In the genomic region with DNA sequence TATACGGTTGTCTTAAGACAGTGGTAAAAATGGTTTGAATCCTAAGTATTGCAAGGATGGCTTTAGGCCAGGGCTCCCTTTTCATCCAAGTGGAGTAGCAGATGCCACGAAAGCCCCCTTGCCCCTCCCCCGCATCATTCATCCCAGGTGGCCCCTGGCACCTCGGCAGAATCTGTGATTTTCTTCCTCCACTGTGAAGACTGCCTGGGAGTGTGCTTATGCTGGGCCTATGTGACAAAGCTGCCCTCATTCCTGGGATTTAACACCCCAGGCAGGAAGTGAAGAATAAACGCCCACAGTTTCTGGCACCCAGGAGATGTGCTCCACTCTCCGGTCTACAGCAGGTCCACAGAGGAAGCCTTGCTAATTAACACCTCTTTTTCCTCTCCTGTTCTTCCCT, we compare ENCODE assay signal across 12 mouse cellular contexts. TPM values are rescaled to one million over a fixed set of nuclear protein-coding genes. Genes with fewer than 3 reads are reported as not detected.
DNase-seq lines count a peak whose midpoint lies in the region; ATAC-seq lines count a peak whose summit lies in the region.
"Had no signal": no experiment of that assay in that cellular context is flagged by ENCODE, and none has a peak within 500 bp of the region (broad histone marks: within the 10 kb centered on the region; RNA-seq: fewer than 3 reads in every experiment).

No protein-coding gene starts in this region.

- H3K4me3 ChIP-seq in midbrain, embryonic 13.5 days (replicated peaks): no peak overlapping the region
- no peak overlapping the region for H3K4me3 ChIP-seq in midbrain, embryonic 15.5 days
- no peak overlapping the region for H3K4me3 ChIP-seq in forebrain, embryonic 12.5 days (replicated peaks)
- H3K4me3 ChIP-seq: kidney, embryonic 15.5 days; limb, embryonic 10.5 days; midbrain, embryonic 12.5 days had no signal

- H3K4me2 ChIP-seq in midbrain, embryonic 13.5 days (replicated peaks): no peak overlapping the region
- H3K4me2 ChIP-seq in midbrain, embryonic 15.5 days: no peak overlapping the region
- no peak overlapping the region for H3K4me2 ChIP-seq in forebrain, embryonic 12.5 days
- H3K4me2 ChIP-seq: kidney, embryonic 15.5 days; midbrain, embryonic 12.5 days had no signal

- peaks cover 15% of the 10 kb centered on the region for H3K4me1 ChIP-seq in midbrain, embryonic 13.5 days (replicated peaks)
- H3K4me1 ChIP-seq in midbrain, embryonic 15.5 days: peaks cover 4% of the 10 kb centered on the region
- peaks cover 15% of the 10 kb centered on the region for H3K4me1 ChIP-seq in forebrain, embryonic 12.5 days

- no peaks in the 10 kb centered on the region for H3K36me3 ChIP-seq in midbrain, embryonic 13.5 days
- no peaks in the 10 kb centered on the region for H3K36me3 ChIP-seq in midbrain, embryonic 15.5 days (replicated peaks)
- H3K36me3 ChIP-seq in forebrain, embryonic 12.5 days (replicated peaks): no peaks in the 10 kb centered on the region
- H3K36me3 ChIP-seq: kidney, embryonic 15.5 days; limb, embryonic 10.5 days; midbrain, embryonic 12.5 days had no signal

- no peak overlapping the region for H3K9ac ChIP-seq in midbrain, embryonic 13.5 days (replicated peaks)
- no peak overlapping the region for H3K9ac ChIP-seq in midbrain, embryonic 15.5 days
- H3K9ac ChIP-seq in forebrain, embryonic 12.5 days: no peak overlapping the region
- H3K9ac ChIP-seq: kidney, embryonic 15.5 days; midbrain, embryonic 12.5 days had no signal

- no peaks in the 10 kb centered on the region for H3K27me3 ChIP-seq in midbrain, embryonic 13.5 days
- H3K27me3 ChIP-seq in midbrain, embryonic 15.5 days (replicated peaks): no peaks in the 10 kb centered on the region
- no peaks in the 10 kb centered on the region; the same call in 1 of the 2 replicates for H3K27me3 ChIP-seq in forebrain, embryonic 12.5 days
- H3K27me3 ChIP-seq: kidney, embryonic 15.5 days; midbrain, embryonic 12.5 days had no signal

- 56% methylated on average over 6 of the region's 6 CpGs for WGBS in midbrain, embryonic 13.5 days
- WGBS in midbrain, embryonic 15.5 days: 41% methylated on average over 6 of the region's 6 CpGs
- WGBS in forebrain, embryonic 12.5 days: 55% methylated on average over 6 of the region's 6 CpGs

- DNase-seq in left cerebral cortex, adult 18-20 months (ENCODE audit: low spot score in 2 of 2): peak; percentile 53 to 72
- DNase-seq in right cerebral cortex, postnatal 25 days: peak; percentile 47
- no peak for DNase-seq in spleen, postnatal 4 days (ENCODE audit: low spot score in 2 of 2)
- no peak for DNase-seq in spleen, postnatal 14 days (ENCODE audit: low spot score in 2 of 2)
- DNase-seq in adipocyte (ENCODE audit: low spot score): no peak

- ATAC-seq in midbrain, embryonic 13.5 days: peak; percentile 55; the same call in 1 of the 2 replicates
- no peak for ATAC-seq in midbrain, embryonic 15.5 days (replicated peaks)
- peak; percentile 68; the same call in 1 of the 2 replicates for ATAC-seq in forebrain, embryonic 12.5 days (ENCODE audit: low FRiP score)
- ATAC-seq: CD4-positive, CD25-positive, alpha-beta regulatory T cell, adult 4 months had no signal

- H3K27ac ChIP-seq in midbrain, embryonic 13.5 days: no peak overlapping the region
- H3K27ac ChIP-seq in midbrain, embryonic 15.5 days: no peak overlapping the region
- H3K27ac ChIP-seq in forebrain, embryonic 12.5 days: peak overlapping the region; percentile 36; the same call in 1 of the 2 replicates
- H3K27ac ChIP-seq: kidney, embryonic 15.5 days; limb, embryonic 10.5 days; midbrain, embryonic 12.5 days had no signal

- H3K9me3 ChIP-seq in midbrain, embryonic 13.5 days: no peaks in the 10 kb centered on the region
- no peaks in the 10 kb centered on the region for H3K9me3 ChIP-seq in midbrain, embryonic 15.5 days
- no peaks in the 10 kb centered on the region for H3K9me3 ChIP-seq in forebrain, embryonic 12.5 days
- H3K9me3 ChIP-seq: kidney, embryonic 15.5 days; limb, embryonic 10.5 days; midbrain, embryonic 12.5 days had no signal

RNA-seq across cellular contexts. Expression of a gene that starts 28.6 kb away (rescaled TPM):
- polyA plus RNA-seq in midbrain, embryonic 13.5 days (2015; fragmentation: Nextera tagmentation; extraction: Ambion mirVana): 68.3 and 74.2 TPM in 2 replicates
- 78.4 and 80.5 TPM in 2 replicates for polyA plus RNA-seq in midbrain, embryonic 15.5 days (2015; fragmentation: Nextera tagmentation; extraction: Ambion mirVana)
- polyA plus RNA-seq in forebrain, embryonic 12.5 days (2016; fragmentation: Nextera tagmentation; extraction: Ambion mirVana): 100 and 101 TPM in 2 replicates
- total RNA-seq in left cerebral cortex, adult 18-20 months (2021): 10 to 100 TPM; 88.3 to 89.1 TPM

Comparison
In these comparisons a context has a peak if more than half of its experiments do, and no peak if none do; other contexts are left out.
1. DNase-seq: peak in left cerebral cortex, adult 18-20 months (2 of 2) and right cerebral cortex, postnatal 25 days (single experiment); none in spleen, postnatal 4 days (0 of 2), spleen, postnatal 14 days (0 of 2) and adipocyte (single experiment).